Mouse (Mus musculus) thymus, adult 2 months (tissue): Measurements from ENCODE around the gene Gm5862.
"Not testable (repeated sequence)": the region's sequence is repeated elsewhere in the genome, so short reads cannot be mapped to it uniquely, and the experiment has no call there.

Experiments
- CTCF ChIP-seq: fragments of 200-500 bp; IDR thresholded peaks from 2 replicates; pipeline ENCODE4 v1.5.1; 2012; ENCODE audit warnings: mild to moderate bottlenecking, control low read depth, low read length, moderate library complexity, borderline replicate concordance; ENCODE audit not compliant: control insufficient read depth, poor library complexity, insufficient read depth; ENCODE audit errors: extremely low read depth
- POLR2A ChIP-seq: fragments of 200-500 bp; IDR thresholded peaks from 2 replicates; pipeline ENCODE4 v1.6.1; 2012; ENCODE audit warnings: mild to moderate bottlenecking, low read length, control low read depth, moderate library complexity; ENCODE audit not compliant: control insufficient read depth, poor library complexity, insufficient read depth; ENCODE audit errors: extremely low read depth

GRCm38 (mm10) chr5:26007697-26008096 lies 15.0 kb downstream of the Gm5862 start:
- not testable (repeated sequence) for TF ChIP-seq CTCF, POLR2A
